Mouse (Mus musculus) brain, embryonic 14.5 days (tissue): Measurements from ENCODE around the gene Luzp2.
"Not testable (repeated sequence)": the region's sequence is repeated elsewhere in the genome, so short reads cannot be mapped to it uniquely, and the experiment has no call there.

Source experiments
- CTCF ChIP-seq: fragments of 200-500 bp; IDR thresholded peaks from 2 replicates; pipeline ENCODE4 v1.5.1; 2012; ENCODE audit warnings: inconsistent platforms, mild to moderate bottlenecking, moderate library complexity, borderline replicate concordance; ENCODE audit not compliant: insufficient read depth, insufficient read length; ENCODE audit errors: extremely low read depth
- POLR2A ChIP-seq: fragments of 200-500 bp; IDR thresholded peaks from 2 replicates; pipeline ENCODE4 v1.6.1; 2012; ENCODE audit warnings: mild to moderate bottlenecking, inconsistent platforms, borderline replicate concordance; ENCODE audit not compliant: poor library complexity, insufficient read depth, insufficient read length, severe bottlenecking; ENCODE audit errors: extremely low read depth

DNA sequence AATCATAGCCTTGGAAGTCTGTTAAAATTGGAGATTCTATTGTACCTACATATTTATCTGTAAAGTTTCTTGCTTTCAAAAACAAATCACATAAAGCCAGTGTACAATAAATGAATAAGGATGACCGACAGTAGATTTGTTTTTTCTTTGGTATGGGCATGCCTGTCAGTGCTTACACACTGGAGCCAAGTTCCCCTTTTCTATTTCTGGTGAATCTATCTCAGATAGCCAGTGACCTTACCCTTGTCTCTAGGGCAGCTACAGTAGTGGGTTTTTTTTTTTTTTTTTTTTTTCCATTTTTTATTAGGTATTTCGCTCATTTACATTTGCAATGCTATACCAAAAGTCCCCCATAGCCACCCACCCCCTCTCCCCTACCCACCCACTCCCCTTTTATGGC, 298.6 kb downstream of the Luzp2 start:
- TF ChIP-seq POLR2A, CTCF: not testable (repeated sequence)
